Mouse (Mus musculus) liver, embryonic 14.5 days (tissue): ENCODE measurements at regions not wholly inside any gene's neighbourhood (a gene's known extent, or its start where the extent isn't known, plus 50 kb on each side); places are given as distances from the start of the nearest gene placed in this dataset.

Source experiments
- ATAC-seq: fragments of 200-750 bp; cut with Nextera tagmentation; 2 replicates; pipeline ENCODE4 v1.8.0; 2017; ENCODE audit warnings: moderate number of reproducible peaks, mild to moderate bottlenecking, moderate library complexity; ENCODE audit not compliant: insufficient read depth
- DNase-seq, 3 experiments: peaks; one replicate each; pipeline ENCODE4 v3.0.0-alpha.2; 2012 to 2013; ENCODE audit warnings: low read depth in 3 of 3, low spot score in 3 of 3
- H3K27ac ChIP-seq: fragments of 300-500 bp; sonication (generic); 2 replicates; pipeline ENCODE4 v1.5.1; 2014; ENCODE audit warnings: moderate library complexity, mild to moderate bottlenecking, control low read depth, inconsistent platforms
- H3K27me3 ChIP-seq: fragments of 300-500 bp; sonication (generic); 2 replicates; pipeline ENCODE4 v1.6.1; 2014; ENCODE audit warnings: mild to moderate bottlenecking, low read length, moderate library complexity; ENCODE audit not compliant: control insufficient read depth, insufficient read depth
- H3K36me3 ChIP-seq: fragments of 300-500 bp; sonication (generic); replicated peaks from 2 replicates; pipeline ENCODE4 v1.6.1; 2014; ENCODE audit warnings: low read depth; ENCODE audit not compliant: control insufficient read depth, insufficient read depth
- H3K4me1 ChIP-seq, 2 experiments: fragments of 200-500 bp in 1 of 2; fragments of 300-500 bp in 1 of 2; sonication (generic) in 1 of 2; replicated peaks; 2 replicates each; pipeline ENCODE4 v1.6.1; 2012 to 2014; ENCODE audit warnings: antibody characterized with exemption in 1 of 2, inconsistent platforms in 1 of 2, low read length in 1 of 2; ENCODE audit not compliant: control insufficient read depth in 2 of 2, insufficient read depth in 2 of 2
- H3K4me2 ChIP-seq: fragments of 300-500 bp; sonication (generic); 2 replicates; pipeline ENCODE4 v1.6.1; 2014; ENCODE audit warnings: low read depth, mild to moderate bottlenecking, control low read depth, moderate library complexity
- H3K4me3 ChIP-seq, 2 experiments: fragments of 200-500 bp in 1 of 2; fragments of 300-500 bp in 1 of 2; sonication (generic) in 1 of 2; 2 replicates each; pipeline ENCODE4 v1.5.1; 2012 to 2014; ENCODE audit warnings: low read depth in 2 of 2, low read length in 2 of 2, mild to moderate bottlenecking in 2 of 2, control low read depth in 1 of 2, inconsistent platforms in 1 of 2, moderate library complexity in 1 of 2; ENCODE audit not compliant: insufficient read depth in 1 of 2
- H3K9ac ChIP-seq: fragments of 300-500 bp; sonication (generic); replicated peaks from 2 replicates; pipeline ENCODE4 v1.6.1; 2014; ENCODE audit warnings: mild to moderate bottlenecking, control low read depth, moderate library complexity
- H3K9me3 ChIP-seq: fragments of 300-500 bp; sonication (generic); 2 replicates; pipeline ENCODE4 v1.6.1; 2016; ENCODE audit warnings: low read length, mixed read lengths; ENCODE audit not compliant: control insufficient read depth
- CTCF ChIP-seq: IDR thresholded peaks from 2 replicates; pipeline ENCODE4 v1.5.1; 2016; ENCODE audit warnings: antibody characterized with exemption, low read depth, control low read depth
- EP300 ChIP-seq: IDR thresholded peaks from 2 replicates; pipeline ENCODE4 v1.6.1; 2016; ENCODE audit warnings: antibody characterized with exemption, low read depth
- WGBS: fragments of 180-500 bp; shearing (Covaris S2); extraction: QIAGEN DNeasy Blood & Tissue Kit; methylation state at CpG from one replicate; pipeline ENCODE4 v1.1.7; 2014; ENCODE audit not compliant: insufficient replicate concordance; 5-methylcytosine and 5-hydroxymethylcytosine counted together

GRCm38 (mm10) chr10:30085059-30085458 is 115.3 kb downstream of the Cenpw start:
- Histone ChIP-seq H3K4me2 (no peak overlapping the region), H3K9me3 (no peaks in the 10 kb centered on the region), H3K9ac (no peak overlapping the region), H3K27me3 (no peaks in the 10 kb centered on the region), H3K27ac (no peak overlapping the region), H3K36me3 (no peaks in the 10 kb centered on the region), H3K4me3 (no peak overlapping the region), H3K4me1 (no peaks in the 10 kb centered on the region)
- ATAC-seq (no peak), DNase-seq (no peak)
- 64% methylated on average over 5 of the region's 5 CpGs for WGBS
- no peak for TF ChIP-seq CTCF
- no peak for TF ChIP-seq EP300

DNA sequence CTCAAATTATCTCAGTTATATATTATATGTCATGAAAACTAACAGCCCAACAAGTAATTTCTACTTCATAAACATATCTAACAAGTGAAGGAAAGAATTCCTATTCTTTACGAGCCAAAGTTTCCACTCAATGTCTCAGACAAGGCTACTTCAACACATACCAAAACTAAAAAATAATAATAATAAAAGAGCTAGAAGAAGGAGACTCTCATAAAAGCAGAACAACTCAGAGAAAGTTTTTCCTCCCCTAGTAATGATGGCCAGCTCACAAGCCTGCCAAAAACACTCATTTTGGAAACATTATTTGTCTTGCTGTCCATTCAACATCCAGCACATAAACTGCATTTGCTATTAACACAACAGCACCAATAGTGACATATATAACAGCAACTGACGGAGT is 133.7 kb downstream of the Cenpw start:
- DNase-seq (no peak), ATAC-seq (no peak)
- Histone ChIP-seq H3K9me3 (no peaks in the 10 kb centered on the region), H3K4me3 (no peak overlapping the region), H3K4me2 (no peak overlapping the region), H3K36me3 (no peaks in the 10 kb centered on the region), H3K4me1 (no peaks in the 10 kb centered on the region), H3K27me3 (no peaks in the 10 kb centered on the region), H3K27ac (no peak overlapping the region), H3K9ac (no peak overlapping the region)
- TF ChIP-seq CTCF (no peak), EP300 (no peak)
- WGBS = 47% methylated on average over 2 of the region's 2 CpGs

- 36% methylated on average over 4 of the region's 4 CpGs for WGBS
- no peak overlapping the region for H3K4me2 ChIP-seq
- H3K27me3 ChIP-seq = no peaks in the 10 kb centered on the region
- H3K4me1 ChIP-seq = no peaks in the 10 kb centered on the region
- no peak overlapping the region for H3K4me3 ChIP-seq
- TF ChIP-seq EP300 = no peak
- no peak for TF ChIP-seq CTCF
- ATAC-seq = no peak
- H3K9ac ChIP-seq = no peak overlapping the region
- DNase-seq = no peak
- no peak overlapping the region for H3K27ac ChIP-seq
- H3K36me3 ChIP-seq = no peaks in the 10 kb centered on the region
- H3K9me3 ChIP-seq = no peaks in the 10 kb centered on the region
Measured at GRCm38 (mm10) chr10:30030621-30031020, 169.7 kb downstream of the Cenpw start.

DNA sequence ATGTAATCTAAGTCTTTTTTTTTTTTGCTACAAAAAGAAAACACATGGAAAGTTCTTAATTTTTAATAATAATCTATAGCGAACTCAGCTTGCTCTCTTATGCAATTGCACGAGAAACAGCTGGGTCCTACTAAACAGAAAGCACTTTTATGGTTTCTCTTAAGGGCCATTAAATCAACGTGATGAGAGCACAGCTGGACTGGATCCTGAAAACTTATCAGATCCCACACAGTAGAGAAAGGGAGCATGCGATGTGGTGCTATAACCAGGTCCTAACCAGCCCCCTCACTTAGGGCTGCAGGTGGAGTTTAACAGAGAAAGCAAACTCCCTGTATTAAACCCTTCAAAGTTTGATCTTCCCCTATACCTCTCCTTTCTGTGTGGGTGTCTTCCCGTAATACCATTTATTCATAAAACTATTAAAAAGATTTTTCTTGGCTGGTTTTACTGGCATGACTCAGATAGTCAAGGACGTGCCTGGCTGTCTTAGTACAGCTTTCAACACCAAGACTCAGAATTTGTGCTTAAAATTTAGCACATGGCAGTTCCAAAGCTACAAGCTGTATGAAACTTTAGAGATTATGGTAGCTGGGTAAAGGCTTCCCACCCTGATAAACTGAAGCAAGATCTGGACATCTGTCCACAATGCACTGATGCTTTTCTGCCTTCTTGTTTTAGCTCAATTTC is 197.3 kb downstream of the Cenpw start:
- DNase-seq (no peak), ATAC-seq (no peak)
- TF ChIP-seq EP300 (no peak), CTCF (no peak)

GRCm38 (mm10) chr10:30000836-30001235 is 199.5 kb downstream of the Cenpw start:
- Histone ChIP-seq H3K4me3 (no peak overlapping the region), H3K27me3 (no peaks in the 10 kb centered on the region), H3K9me3 (no peaks in the 10 kb centered on the region), H3K36me3 (no peaks in the 10 kb centered on the region), H3K27ac (no peak overlapping the region), H3K4me1 (no peaks in the 10 kb centered on the region), H3K9ac (no peak overlapping the region), H3K4me2 (no peak overlapping the region)
- no peak for TF ChIP-seq EP300
- no peak for TF ChIP-seq CTCF
- no peak; the same call in 1 of the 2 replicates for ATAC-seq
- no peak for DNase-seq
- WGBS = 71% methylated on average over 2 of the region's 2 CpGs

More for the DNA sequence above, 197.3 kb downstream of the Cenpw start:
- Histone ChIP-seq H3K27me3 (no peaks in the 10 kb centered on the region), H3K4me1 (no peaks in the 10 kb centered on the region), H3K9me3 (no peaks in the 10 kb centered on the region), H3K4me3 (no peak overlapping the region), H3K36me3 (no peaks in the 10 kb centered on the region), H3K4me2 (no peak overlapping the region), H3K9ac (no peak overlapping the region), H3K27ac (no peak overlapping the region)
- WGBS = 50% methylated on average over 6 of the region's 6 CpGs
